Mouse (Mus musculus): ENCODE results near the gene Fam122c.

Fam122c gene

DNA sequence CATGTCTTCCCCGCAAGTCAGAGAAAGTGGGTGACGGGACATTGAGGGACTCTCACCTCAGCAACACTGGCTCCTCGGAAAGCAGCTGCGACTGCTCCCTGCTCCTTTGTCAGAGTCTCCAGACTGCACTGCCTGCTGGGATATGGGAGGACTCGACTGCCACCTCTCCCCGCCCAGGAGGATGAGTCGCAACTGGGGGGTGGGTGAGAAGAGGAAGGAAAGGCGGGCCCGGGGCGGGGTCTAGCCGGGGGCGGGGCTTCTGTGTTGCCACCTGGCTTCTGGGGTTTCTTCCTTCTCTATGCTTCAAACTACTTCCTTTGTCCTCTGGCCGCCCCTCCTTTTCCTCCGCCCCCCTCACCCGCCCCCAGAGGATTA, 97.1 kb downstream of the Fam122c start, which contains the start of gene Mospd1:
Gene Mospd1 (minus strand): TSS at position 137 of the 375 bp plus-strand sequence.
- DNase-seq (ENCODE audit: low spot score in 2 of 2), result peak; percentile 86 to 88
